Mouse (Mus musculus): Measurements from ENCODE around the gene Fam57b.
A peak's percentile ranks its signal among the peaks of the same experiment; 100 is the strongest.

The Fam57b gene

DNA sequence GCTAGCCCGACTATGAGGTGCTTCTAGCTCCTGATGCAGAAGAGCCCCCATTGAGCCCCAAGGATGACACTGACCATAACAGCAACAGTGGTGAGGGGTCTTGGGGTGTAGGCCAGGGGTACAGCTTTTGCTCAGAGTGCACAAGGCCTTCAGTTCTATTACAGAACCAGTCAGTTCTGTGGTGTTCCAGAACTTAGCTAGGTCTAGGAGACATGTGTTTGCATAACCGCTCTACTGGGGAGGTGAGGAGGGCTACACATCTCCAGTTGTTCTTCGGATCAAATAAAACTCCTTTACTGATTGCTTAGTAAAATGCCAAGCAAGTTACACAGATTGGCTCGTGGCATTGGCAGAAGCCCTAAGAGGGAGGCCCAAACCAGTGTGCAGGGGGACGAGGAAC is 34.1 kb downstream of the Fam57b start, which contains the start of gene 4930451I11Rik:
Gene 4930451I11Rik, minus strand, starts transcription at position 101 of the 400 bp plus-strand sequence.
- DNase-seq (ENCODE audit: low spot score), result no peak

DNA sequence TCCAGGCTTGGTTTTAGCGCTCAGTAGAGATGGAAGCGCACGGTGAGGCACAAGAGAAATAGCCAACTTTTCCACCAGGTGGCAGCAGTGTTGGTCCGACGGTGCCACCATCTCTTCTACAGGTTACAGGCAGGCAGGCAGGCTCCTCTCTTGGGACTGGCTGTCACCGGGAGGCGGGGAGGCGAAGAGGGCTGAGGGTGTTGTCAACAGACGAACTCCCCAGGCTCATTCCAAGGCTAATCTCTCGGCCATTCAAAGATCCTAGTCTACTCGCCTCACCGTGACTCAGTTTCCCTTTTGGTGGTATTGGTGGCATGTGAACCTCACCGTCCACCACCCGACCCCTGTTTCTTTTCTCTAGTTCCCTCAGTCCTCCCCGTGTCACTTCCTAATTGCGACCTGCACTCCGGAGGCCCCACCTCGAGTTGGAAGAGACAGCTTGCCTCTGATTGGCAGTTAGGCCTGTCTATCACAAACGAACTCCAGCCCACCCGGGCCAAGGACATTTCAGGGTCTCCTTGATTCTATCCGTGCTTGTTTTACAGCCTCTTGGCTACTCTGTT is 34.6 kb downstream of the Fam57b start:
- peak; percentile 83 for DNase-seq (ENCODE audit: low spot score)

DNA sequence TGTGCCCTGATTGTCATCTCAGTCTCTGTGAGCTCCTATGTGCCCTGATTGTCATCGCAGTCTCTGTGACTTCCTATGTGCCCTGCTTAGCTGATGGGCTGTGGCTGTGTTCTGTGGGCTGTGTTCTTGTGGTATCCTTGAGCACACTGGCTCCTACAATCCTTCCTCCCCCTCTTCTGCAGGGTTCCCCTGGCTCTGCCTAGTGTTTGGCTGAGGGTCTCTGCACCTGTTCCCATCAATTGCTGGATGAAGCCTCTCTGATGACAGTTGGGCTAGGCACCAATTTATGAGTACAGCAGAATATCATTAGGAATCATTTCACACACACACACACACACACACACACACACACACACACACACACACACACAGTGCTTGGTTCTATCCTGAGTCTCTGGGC is 35.8 kb downstream of the Fam57b start:
- no peak for DNase-seq (ENCODE audit: low spot score)

DNA sequence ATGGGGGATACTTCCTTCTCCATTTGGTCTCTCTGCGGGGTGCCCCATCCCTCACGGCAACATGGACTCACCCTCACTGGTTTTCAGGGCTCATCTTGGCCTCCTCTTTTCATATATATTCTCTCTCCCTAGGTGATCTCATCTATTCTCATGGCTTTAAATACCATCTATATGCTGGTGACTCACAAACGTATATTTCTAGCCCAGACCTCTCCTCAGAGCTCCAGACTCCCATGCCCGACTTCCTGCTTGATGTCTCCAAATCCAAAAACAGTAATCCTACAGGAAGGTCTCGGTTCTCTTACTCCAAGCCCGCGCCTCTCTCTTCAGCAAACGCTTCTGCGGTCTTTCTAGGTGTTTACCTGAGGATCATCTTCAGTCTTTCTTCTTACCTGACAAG is 45.8 kb downstream of the Fam57b start:
- no peak for DNase-seq (ENCODE audit: low spot score)

DNA sequence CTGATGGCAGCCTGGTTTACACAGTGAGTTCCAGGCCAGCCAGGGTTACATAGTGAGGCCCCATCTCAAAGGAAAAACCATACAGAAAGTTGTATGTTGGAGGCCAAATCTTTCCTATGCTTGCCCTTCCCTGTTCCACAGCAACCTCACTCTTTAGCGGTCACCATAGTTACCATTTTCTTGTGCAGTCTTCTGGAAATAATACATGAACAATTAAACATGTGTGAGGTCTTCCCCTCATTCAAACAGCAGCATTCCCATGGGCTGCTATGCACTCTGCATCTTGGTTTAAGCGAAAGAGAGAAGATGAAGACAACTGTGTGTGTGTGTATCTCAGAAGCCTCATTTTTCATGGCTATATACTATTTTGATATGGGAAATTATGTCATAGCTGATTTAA is 48.0 kb downstream of the Fam57b start:
- DNase-seq (ENCODE audit: low spot score), result no peak

DNA sequence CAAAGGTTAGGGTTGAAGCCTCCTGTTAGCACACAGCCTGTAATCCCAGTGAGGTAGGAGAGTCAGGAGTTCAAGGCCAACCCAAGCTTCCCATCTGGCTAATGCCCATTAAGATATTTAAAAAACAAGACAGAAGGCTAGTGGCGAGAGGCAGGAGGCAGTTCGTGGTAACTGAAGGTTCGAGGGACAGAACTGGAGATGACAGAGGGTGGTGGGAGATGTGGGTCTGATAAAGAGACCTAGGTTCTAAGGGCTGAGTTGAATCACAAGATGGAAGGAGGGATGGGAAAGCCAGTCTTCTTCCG is 49.6 kb downstream of the Fam57b start, which contains the start of gene Doc2a:
Gene Doc2a, plus strand, starts transcription at position 301 of the 305 bp plus-strand sequence.
- no peak for DNase-seq (ENCODE audit: low spot score)

DNA sequence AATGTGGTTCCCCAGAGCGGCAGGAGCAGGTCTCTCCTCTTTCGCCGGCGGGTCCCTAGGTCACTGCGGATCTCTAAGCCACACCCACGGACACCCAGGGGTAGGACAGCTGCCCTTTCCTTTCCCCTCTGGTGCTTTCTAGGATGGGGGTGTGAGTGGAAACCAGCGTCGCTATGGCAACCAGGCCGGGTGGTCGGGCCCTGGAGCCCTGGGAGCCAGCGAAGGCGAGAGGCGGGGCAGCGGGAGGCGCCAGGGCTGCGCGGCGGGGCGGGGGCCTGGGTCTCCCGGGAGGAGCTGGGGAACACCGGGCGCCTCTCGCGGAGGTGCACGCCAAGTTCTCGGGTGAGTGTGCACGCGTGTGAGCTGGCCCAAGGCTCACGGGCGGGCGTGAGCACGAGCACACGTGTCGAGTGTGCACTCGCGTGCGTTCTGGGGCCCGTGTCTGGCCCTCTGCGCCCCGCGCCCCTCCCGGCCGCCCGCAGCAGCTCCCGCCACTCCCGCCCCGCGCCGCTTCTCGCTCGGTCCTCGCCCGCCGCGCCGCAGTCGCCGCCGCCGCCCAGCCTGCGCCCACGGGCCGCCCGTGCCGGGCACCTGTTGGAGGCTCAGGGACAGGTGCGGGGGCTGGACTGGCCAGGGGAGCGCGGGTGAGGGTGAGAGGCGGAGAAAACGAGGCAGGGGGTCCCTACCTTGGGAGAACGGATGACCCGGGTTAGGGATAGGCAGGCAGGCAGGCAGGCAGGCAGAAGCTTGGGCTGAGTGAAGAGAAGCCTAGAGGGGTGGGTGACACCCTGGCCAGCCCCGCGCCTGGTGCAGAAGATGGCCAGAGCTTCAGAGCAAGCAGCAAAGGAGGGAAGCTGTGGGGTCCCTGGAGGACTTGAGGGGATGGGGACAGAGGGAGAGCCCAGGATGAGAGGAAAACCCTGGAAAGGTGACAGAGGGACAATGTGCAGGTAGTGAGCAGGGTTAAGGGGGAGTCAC is 50.2 kb downstream of the Fam57b start:
- no peak for DNase-seq (ENCODE audit: low spot score)

DNA sequence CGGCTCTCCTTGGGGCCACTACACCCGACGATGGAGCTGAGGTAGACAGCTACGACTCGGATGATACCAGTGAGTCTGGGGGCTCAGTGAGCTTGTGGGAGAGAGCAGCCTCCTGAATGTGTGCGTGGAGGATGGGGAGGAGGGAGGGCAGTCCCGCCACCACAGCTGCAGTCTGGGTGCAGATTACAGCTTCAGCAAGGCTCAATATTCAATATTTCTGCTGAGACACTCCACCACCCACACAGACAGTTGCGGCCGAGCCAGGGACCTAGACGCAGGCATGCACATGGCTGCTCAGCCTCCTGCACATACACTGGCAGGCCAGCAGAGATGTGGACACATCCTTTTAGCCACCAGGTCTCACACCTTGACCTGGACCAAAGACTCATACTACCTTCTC is 51.3 kb downstream of the Fam57b start:
- no peak for DNase-seq (ENCODE audit: low spot score)

DNA sequence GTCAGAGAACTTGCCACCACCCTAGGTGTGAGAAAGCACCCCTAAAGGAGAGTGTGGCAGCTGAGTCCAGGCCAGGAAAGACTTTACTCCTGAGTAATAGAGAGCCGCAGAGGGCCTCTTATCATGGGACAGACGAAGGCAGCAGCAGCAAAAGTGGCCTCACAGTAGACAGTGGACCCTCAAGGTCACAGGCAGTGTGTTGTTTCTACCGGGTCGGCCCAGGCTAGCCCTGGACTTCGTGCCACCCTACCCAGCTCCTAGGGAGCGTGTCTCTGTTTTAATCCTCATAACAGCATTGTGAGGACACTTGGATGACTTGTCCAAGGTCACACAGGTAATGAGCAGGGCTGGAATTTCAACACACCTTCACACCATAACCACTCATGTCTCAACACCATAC is 52.7 kb downstream of the Fam57b start:
- no peak for DNase-seq (ENCODE audit: low spot score)

DNA sequence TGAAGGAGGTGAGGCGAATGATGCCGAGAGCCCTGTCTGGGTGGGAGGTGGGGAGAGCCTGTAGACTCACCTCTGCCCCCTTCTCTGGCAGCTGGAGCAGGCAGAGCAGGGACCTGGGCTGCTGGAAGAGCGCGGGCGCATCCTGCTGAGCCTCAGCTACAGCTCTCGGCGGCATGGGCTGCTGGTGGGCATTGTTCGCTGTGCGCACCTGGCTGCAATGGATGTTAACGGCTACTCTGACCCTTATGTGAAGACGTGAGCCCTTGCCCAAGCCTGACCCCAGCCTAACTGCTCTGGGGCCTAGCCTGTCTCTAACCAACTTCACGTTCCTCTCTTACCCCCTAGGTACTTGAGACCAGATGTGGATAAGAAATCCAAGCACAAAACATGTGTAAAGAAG is 53.7 kb downstream of the Fam57b start:
- no peak for DNase-seq (ENCODE audit: low spot score)

DNA sequence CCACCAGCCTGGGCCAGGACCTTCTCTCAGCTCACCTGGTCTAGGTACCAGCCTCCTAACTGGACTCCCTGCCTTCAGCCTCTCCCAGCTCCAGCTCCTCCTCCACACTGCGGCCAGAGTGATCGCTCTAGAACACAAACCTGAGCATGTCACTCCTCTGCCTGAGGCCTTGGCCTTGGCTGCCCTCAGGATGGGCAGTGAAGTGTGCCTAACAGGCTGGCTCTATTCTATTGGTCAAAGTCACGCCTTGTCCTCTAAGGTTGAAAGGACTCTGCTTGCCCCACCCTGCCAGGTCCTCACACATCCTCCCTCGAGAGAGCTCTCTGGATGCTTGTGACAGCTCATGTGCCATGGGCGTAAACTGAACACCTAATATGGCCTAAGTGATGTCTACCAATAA is 56.0 kb downstream of the Fam57b start:
- no peak for DNase-seq (ENCODE audit: low spot score)

DNA sequence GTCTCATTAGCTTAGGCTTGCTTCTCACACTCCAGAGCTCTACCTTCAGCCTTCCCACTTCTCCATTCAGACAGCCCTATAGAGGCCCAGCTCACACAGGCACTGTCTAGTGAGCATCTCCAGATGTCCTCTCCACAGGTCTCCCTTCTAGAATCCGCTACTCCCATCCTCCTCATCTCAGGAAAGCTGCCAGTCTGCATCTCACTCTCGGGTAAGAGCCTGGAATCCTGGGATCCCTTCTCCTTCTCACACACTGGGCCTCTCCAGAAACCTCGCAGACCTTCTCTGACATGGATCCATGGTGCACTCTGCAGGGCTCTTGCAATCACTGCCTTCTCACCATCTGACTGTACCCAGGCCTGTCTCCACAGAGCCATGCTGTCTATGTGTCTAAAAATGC is 58.2 kb downstream of the Fam57b start:
- DNase-seq (ENCODE audit: low spot score), result no peak

DNA sequence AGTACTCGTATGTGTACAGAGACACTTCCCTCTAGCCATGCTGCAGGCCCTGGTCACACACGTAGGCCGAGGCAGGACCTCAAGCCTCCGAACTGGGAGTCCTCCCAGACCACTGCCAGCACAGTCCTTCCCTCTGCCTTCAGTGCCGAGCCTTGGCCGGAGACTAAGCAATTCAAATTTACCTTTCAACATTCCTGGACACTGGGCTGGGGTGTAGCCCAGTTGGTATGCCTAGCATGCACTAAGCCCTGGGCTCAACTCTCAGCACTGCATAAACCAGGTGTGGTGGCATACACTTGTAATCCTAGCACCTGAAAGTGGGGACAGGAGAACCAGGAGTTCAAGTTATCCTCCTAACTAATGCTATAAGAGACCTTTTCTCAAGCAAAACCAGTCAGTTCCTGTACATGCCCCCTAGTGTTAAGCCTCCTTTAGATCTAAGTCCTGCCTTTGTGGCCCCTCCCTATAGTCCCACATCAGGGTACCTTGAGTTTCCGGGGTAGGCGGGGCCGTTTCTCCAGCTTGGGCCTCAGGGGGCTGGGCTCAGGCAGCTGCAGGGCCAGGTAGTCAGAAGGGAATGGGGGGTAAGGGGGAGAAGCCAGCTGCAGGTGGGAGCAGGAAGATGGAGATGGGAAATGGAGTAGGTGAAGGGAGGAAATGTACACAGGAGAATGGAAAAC is 59.4 kb downstream of the Fam57b start:
- DNase-seq (ENCODE audit: low spot score), result no peak

DNA sequence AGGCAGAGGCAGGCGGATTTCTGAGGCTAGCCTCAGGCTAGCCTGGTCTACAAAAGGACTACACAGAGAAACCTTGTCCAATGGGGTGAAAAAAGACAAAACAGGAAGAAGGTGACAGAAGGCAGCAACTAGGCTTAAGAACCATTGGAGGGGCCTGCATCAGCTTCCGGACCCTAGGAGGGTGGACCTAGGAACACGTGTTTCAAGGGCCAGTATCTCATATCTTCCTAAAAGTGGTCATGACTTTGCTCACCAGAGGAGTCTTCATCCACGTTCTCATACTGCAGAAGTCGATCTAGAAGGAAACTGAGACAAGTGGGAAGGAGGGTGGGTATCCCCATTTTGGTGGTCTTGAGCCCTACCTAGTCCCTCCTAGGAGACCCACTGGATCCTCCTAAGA is 63.5 kb downstream of the Fam57b start:
- no peak for DNase-seq (ENCODE audit: low spot score)

DNA sequence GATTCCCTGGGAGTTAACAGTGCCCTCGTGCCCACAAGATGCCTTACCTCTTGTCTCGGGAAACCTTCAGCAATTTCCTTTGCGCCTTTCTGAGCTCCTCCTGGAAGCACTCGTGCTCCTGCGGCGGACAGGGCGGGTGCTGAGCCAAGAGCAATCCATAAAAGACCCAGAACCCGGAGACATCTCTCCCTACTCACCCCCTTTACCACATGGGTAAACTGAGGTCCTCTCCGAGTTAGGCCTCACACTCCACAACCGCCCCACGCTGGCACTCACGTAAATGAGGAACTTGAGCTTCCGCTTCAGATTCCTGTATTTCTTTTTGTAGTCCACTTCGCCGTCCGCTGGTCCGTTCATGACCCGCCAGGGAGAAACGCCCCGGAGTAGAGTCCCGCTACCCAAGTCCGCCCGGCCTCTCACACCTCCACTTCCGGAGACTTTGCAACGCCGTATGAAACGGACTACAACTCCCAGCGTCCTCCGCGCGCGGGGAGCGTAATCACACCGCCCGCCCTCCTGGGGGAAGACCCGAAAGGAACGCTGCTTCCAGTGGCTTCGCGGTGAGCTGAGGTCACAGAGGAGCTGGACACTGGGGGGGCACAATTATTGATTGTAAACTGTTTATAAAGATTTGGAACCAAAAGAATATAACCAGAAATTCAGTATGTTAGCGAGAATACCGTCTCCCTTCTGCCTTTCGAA is 64.1 kb downstream of the Fam57b start, which contains the start of gene Hirip3:
Gene Hirip3, plus strand, starts transcription at position 544 of the 702 bp plus-strand sequence.
- DNase-seq (ENCODE audit: low spot score), result peak; percentile 93

DNA sequence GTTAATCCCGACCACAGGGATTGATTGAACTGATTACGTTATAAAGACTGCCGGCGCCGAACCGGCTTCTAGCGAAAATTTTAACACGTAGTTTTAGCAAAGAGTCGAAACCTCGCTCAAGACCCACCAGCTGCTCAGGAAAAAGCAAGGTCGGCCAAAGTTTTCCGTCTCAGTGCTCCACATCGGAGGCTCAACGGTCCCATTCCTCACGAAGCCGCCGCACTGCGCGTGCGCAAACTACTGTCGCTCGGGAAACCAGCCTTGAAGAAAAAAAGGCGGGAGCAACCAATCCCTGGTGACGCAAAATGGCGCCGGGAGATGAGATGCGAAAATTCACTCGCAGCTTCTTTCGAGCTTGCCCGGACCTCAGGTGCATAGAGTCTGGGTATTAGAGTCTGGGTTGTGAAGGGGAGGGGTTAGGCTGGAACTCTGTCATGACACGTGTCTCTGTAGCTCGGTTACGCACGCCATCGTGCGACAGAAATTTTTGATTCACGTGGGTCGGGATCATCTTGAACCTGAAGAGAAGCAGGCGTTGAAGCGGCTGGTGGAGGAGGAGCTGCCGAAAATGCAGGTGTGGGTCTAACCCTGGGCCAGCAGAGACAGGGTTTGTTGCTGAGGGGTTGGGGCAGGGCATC is 64.8 kb downstream of the Fam57b start, which contains the start of gene Ino80e:
Gene Ino80e, minus strand, starts transcription at position 231 of the 638 bp plus-strand sequence.
- DNase-seq (ENCODE audit: low spot score), result peak; percentile 95

DNA sequence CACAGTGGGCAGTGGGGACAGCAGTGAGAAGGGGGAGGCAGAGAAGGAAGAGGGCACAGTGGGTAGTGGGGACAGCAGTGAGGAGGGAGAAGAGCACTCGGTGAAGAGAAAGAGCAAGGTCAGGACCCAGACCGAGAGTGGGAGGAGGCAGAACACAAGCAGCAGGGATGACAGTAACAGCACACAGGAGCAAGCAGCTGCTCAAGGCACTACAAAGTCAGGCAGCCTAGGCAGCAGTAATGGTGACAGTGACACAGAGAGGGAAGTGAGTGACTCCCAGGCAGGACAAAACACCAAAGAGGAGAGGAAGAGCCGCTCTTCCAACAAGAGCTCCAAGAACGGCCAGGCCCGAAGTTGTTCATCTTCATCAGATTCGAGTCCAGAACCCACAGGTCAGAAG is 66.3 kb downstream of the Fam57b start:
- no peak for DNase-seq (ENCODE audit: low spot score)

DNA sequence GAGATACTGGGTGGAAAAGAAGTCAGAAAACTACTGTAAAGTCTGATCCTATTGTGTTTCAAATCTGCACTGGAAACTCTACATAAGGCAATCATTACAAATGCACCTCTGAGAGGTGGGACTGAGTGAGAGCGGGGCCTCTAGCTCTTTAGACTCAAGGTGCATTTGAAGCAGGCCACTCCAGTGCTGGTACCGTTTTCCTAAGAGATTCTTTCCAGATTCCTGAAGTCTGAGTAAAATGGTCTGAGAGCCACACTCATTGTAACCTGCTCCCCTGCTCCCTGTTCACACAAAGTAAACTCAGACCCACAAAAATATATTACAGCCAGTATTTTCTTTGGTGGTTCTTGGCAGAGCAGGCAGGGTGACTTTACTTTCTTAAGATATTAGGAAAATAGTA is 70.1 kb downstream of the Fam57b start:
- DNase-seq (ENCODE audit: low spot score), result no peak

DNA sequence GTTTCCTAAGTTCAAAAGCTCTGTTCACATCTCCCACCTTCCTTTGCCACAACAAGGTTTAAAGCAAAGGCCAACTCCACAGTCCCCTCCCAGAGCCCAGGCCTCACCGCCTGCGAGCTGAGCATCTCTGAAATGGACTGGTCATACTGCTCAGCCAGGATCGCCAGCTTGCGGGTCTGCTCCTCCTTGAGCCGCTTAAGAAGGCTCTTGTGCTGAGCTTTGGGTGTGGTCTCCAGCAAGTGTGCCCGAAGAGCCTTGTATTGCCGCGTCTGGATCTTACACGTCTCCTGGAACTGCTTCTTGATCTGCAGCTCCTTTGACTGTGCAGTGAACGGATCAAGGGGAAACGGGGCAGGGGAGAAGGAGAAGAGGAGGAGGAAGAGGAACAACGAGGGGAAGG is 70.5 kb downstream of the Fam57b start:
- DNase-seq (ENCODE audit: low spot score), result no peak

DNA sequence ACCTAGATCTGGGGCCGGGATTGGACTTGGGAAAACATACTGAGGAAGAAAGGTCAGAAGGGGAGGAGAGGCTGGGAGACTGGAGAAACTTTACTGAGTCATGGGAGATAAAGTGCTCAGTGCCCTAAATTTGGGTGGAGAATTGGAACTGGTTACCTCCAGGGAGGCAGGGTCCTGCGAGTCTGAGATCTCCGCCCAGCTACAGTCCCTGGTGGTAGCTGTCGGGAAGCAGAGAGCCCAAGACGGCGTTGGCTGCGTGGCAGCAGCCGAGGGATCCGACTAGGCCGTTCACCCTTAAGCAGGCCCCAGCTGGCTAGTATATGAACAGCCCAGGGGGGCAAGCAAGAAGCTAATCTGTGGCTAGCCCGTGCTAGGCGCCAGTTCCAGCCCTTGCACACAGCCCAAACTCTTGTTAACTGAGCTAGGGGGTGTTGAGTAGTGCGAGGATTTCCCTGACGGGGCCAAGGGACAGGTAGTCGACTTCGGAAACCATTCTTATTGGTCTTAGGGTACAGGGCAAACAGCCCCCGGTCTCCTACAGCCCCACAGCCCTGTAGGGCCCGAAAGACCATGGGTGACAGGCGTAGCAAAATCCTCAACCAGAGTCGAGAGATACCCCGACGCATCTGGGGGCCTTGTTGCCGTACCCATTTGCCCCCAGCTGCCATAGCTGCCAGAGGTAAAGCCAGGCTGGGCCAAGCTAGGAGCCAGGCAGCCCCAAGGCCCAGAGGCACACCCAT is 72.5 kb downstream of the Fam57b start:
- no peak for DNase-seq (ENCODE audit: low spot score)

DNA sequence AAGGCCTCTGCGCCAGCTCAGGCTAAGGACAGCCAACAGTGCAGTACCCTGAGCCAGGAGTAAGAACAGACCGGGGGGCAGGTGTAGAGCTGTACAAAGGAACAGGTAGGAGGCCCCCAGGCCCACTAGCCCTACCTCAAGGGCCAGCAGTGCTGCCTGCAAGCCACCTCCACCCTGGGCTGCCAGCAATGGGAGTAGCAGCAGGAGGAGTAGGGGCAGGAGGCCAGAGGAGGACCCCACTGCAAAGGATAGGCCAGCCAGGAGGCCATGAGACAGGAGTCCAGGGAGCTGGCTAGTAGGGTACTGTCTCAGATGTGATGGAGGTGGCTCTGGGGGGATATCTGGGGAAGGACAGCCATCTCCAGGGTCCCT is 73.0 kb downstream of the Fam57b start:
- DNase-seq (ENCODE audit: low spot score), result no peak
